Mouse (Mus musculus): ENCODE measurements around the gene Rab4a.

GRCm38 (mm10) chr8:123789970-123790369, 15.8 kb upstream of the Rab4a start:
- TF ChIP-seq EP300 (optimal IDR thresholded peaks at IDR 0.05) (no peak), CTCF (IDR thresholded peaks at IDR 0.05; ENCODE audit: low read depth) (peak; percentile 97)
